Mouse (Mus musculus) adrenal gland, postnatal 25 days (tissue): ENCODE measurements around the gene Gpatch11. TPM values are rescaled to one million over a fixed set of nuclear protein-coding genes. Genes with fewer than 3 reads are reported as not detected.

Source experiments
- DNase-seq: peaks from one replicate; pipeline ENCODE4 v3.0.0; 2021; ENCODE audit warnings: mixed read lengths
- total RNA-seq: library from RNA; stranded (reverse); gene quantifications from 2 replicates; pipeline ENCODE4 v1.2.3, GENCODE M21; 2021

Gpatch11 gene
- total RNA-seq, 1 experiment from 2014 or later: 33.9 TPM

DNA sequence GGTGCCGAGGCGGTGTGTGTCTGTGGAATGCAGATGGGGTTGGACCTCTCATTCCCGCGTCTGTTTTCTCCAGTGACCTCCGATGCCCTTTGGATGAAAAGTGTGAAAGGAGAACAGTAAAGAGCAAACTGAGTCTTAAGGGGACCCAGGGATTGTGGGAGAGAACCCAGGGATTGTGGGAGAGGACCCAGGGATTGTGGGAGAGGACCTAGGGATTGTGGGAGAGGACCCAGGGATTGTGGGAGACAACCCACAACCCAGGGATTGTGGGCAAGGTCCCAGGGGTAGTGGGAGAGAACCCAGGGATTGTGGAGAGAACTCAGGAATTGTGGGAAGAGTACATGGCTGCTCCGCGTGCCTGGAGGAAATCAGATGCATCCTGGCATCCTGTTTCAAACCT lies 59.6 kb downstream of the Gpatch11 start:
- no peak for DNase-seq

DNA sequence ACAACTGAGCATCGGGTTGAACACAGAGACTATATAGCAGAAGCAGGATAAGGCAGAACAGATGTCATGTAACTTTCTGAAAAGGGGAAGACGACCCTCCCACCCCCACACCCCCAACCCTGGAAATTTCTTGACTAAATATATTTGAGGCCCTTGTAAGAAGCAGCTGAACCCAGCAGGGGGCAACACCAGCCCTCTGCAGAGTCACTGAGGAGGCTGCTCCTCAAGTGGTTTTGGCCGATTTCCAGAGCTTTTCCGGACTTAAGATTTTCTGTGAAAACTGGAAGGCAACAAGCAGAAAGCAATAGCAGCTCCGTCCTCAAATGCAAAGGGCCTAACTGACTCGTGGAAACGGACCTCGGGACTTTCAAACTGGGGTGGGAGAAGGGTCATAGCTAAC lies 60.0 kb downstream of the Gpatch11 start:
- peak; percentile 42 for DNase-seq

Other genes starting within 250 kb of the Gpatch11 start
- gene Strn, start 98.4 kb upstream of the Gpatch11 start, total RNA-seq: 30.1 and 31.3 TPM in 2 replicates
- gene Heatr5b, start 203 bp upstream of the Gpatch11 start, total RNA-seq: 31.8 and 38.5 TPM in 2 replicates
- 20.6 and 32.9 TPM in 2 replicates for gene Eif2ak2, start 47.0 kb downstream of the Gpatch11 start, total RNA-seq
- 0.43 TPM in 1 of 2 replicates, not detected in the other for gene Sult6b1, start 71.4 kb downstream of the Gpatch11 start, total RNA-seq
- gene Cebpzos, start 80.9 kb downstream of the Gpatch11 start, total RNA-seq: 28.9 and 43.5 TPM in 2 replicates
- gene Cebpz, start 101.5 kb downstream of the Gpatch11 start, total RNA-seq: 48.2 and 50.5 TPM in 2 replicates
- 36.8 and 42.3 TPM in 2 replicates for gene Ndufaf7, start 101.6 kb downstream of the Gpatch11 start, total RNA-seq
- 32.9 and 40.0 TPM in 2 replicates for gene Prkd3, start 185.2 kb downstream of the Gpatch11 start, total RNA-seq
- 4.5 and 7.0 TPM in 2 replicates for gene Qpct, start 216.3 kb downstream of the Gpatch11 start, total RNA-seq